Mouse (Mus musculus) heart, embryonic 14.5 days (tissue): ENCODE results near the gene A930002H24Rik. TPM values are rescaled to one million over a fixed set of nuclear protein-coding genes. Genes with fewer than 3 reads are reported as not detected.

Experiments
- ATAC-seq: fragments of 200-750 bp; cut with Nextera tagmentation; 2 replicates; pipeline ENCODE4 v1.8.0; 2017; ENCODE audit warnings: low read depth, moderate TSS enrichment; ENCODE audit not compliant: insufficient number of reproducible peaks, insufficient read depth, low FRiP score
- H3K27ac ChIP-seq, 2 experiments: fragments of 200-500 bp in 1 of 2; fragments of 300-500 bp in 1 of 2; sonication (generic) in 1 of 2; replicated peaks in 1 of 2; 2 replicates each; pipeline ENCODE4 v1.5.1; 2012 to 2014; ENCODE audit warnings: low read depth in 2 of 2, low read length in 2 of 2, control low read depth in 1 of 2, mild to moderate bottlenecking in 1 of 2, mixed read lengths in 1 of 2; ENCODE audit not compliant: control insufficient read depth in 1 of 2, insufficient read depth in 1 of 2
- H3K27me3 ChIP-seq: fragments of 300-500 bp; sonication (generic); 2 replicates; pipeline ENCODE4 v1.6.1; 2014; ENCODE audit warnings: mild to moderate bottlenecking, low read length, control low read depth; ENCODE audit not compliant: control insufficient read depth, insufficient read depth
- H3K36me3 ChIP-seq: fragments of 300-500 bp; sonication (generic); 2 replicates; pipeline ENCODE4 v1.6.1; 2014; ENCODE audit warnings: mild to moderate bottlenecking, control low read depth, low read length, mixed read lengths; ENCODE audit not compliant: control insufficient read depth, insufficient read depth
- H3K4me1 ChIP-seq, 2 experiments: fragments of 200-500 bp in 1 of 2; fragments of 300-500 bp in 1 of 2; sonication (generic) in 1 of 2; 2 replicates each; pipeline ENCODE4 v1.6.1; 2012 to 2014; ENCODE audit warnings: low read length in 2 of 2, control low read depth in 1 of 2, mixed read lengths in 1 of 2; ENCODE audit not compliant: control insufficient read depth in 2 of 2, insufficient read depth in 2 of 2
- H3K4me2 ChIP-seq: fragments of 300-500 bp; sonication (generic); 2 replicates; pipeline ENCODE4 v1.6.1; 2014; ENCODE audit warnings: mild to moderate bottlenecking, low read length
- H3K4me3 ChIP-seq, 2 experiments: fragments of 200-500 bp in 1 of 2; fragments of 300-500 bp in 1 of 2; sonication (generic) in 1 of 2; 2 replicates each; pipeline ENCODE4 v1.5.1; 2012 to 2014; ENCODE audit warnings: low read length in 2 of 2, mild to moderate bottlenecking in 2 of 2, control low read depth in 1 of 2, low read depth in 1 of 2, moderate library complexity in 1 of 2; ENCODE audit not compliant: control insufficient read depth in 1 of 2, insufficient read depth in 1 of 2
- H3K9ac ChIP-seq: fragments of 300-500 bp; sonication (generic); 2 replicates; pipeline ENCODE4 v1.6.1; 2014; ENCODE audit warnings: mild to moderate bottlenecking, low read length
- H3K9me3 ChIP-seq: fragments of 300-500 bp; sonication (generic); 2 replicates; pipeline ENCODE4 v1.6.1; 2016; ENCODE audit warnings: low read length, control low read depth; ENCODE audit not compliant: control insufficient read depth
- WGBS: fragments of 180-500 bp; shearing (Covaris S2); extraction: QIAGEN DNeasy Blood & Tissue Kit; methylation state at CpG from one replicate; pipeline ENCODE4 v1.1.7; 2014; 5-methylcytosine and 5-hydroxymethylcytosine counted together
- polyA plus RNA-seq: library from polyadenylated mRNA; unstranded; fragments of >200 nt; fragmentation: Nextera tagmentation; extraction: Ambion mirVana; gene quantifications from 2 replicates; pipeline ENCODE4 v1.2.1, GENCODE M21; 2014

The A930002H24Rik gene
- polyA plus RNA-seq, 1 experiment from 2014 or later = 3.6 TPM

GRCm38 (mm10) chr17:63813552-63813951 lies 50.0 kb downstream of the A930002H24Rik start:
- Histone ChIP-seq H3K27me3 (no peaks in the 10 kb centered on the region), H3K27ac (no peak overlapping the region), H3K4me2 (no peak overlapping the region), H3K4me1 (peaks cover 0 to 5% of the 10 kb centered on the region in 2 experiments; a peak in 1 of 4 replicates), H3K36me3 (no peaks in the 10 kb centered on the region), H3K4me3 (no peak overlapping the region), H3K9me3 (no peaks in the 10 kb centered on the region), H3K9ac (no peak overlapping the region)
- WGBS = 86% methylated on average over 6 of the region's 6 CpGs
- no peak for ATAC-seq

Other genes starting within 250 kb of the A930002H24Rik start
- 26.0 and 26.5 TPM in 2 replicates for gene Fer, start 729 bp downstream of the A930002H24Rik start, polyA plus RNA-seq